Mouse (Mus musculus) spleen, adult 2 months (tissue): ENCODE results near the gene Ddx55. TPM values are rescaled to one million over a fixed set of nuclear protein-coding genes. Genes with fewer than 3 reads are reported as not detected.
"Not testable (repeated sequence)": the region's sequence is repeated elsewhere in the genome, so short reads cannot be mapped to it uniquely, and the experiment has no call there.

Experiments
- DNase-seq, 2 experiments: peaks; one replicate each; pipeline versions ENCODE4 v3.0.0 to v3.0.0-alpha.2; 2012 to 2021; ENCODE audit warnings: low spot score in 2 of 2, low read depth in 1 of 2
- H3K27ac ChIP-seq: fragments of 200-500 bp; 2 replicates; pipeline ENCODE4 v1.5.1; 2012; ENCODE audit warnings: low read length, inconsistent platforms; ENCODE audit not compliant: insufficient read depth
- H3K27me3 ChIP-seq: fragments of 200-500 bp; 2 replicates; pipeline ENCODE4 v1.6.1; 2012; ENCODE audit warnings: mild to moderate bottlenecking, moderate library complexity, low read length, inconsistent platforms; ENCODE audit not compliant: control insufficient read depth, insufficient read depth
- H3K36me3 ChIP-seq: fragments of 200-500 bp; 2 replicates; pipeline ENCODE4 v1.6.1; 2012; ENCODE audit warnings: mild to moderate bottlenecking, low read length, inconsistent platforms; ENCODE audit not compliant: control insufficient read depth, insufficient read depth
- H3K4me1 ChIP-seq: fragments of 200-500 bp; 2 replicates; pipeline ENCODE4 v1.6.1; 2011; ENCODE audit warnings: inconsistent platforms; ENCODE audit not compliant: control insufficient read depth, insufficient read depth, insufficient read length
- H3K4me3 ChIP-seq: fragments of 200-500 bp; 2 replicates; pipeline ENCODE4 v1.5.1; 2011; ENCODE audit warnings: mild to moderate bottlenecking, inconsistent platforms; ENCODE audit not compliant: insufficient read depth, insufficient read length; ENCODE audit errors: extremely low read depth
- CTCF ChIP-seq: fragments of 200-500 bp; IDR thresholded peaks from 2 replicates; pipeline ENCODE4 v1.5.1; 2011; ENCODE audit warnings: mild to moderate bottlenecking, inconsistent platforms; ENCODE audit not compliant: insufficient read depth, insufficient read length, insufficient replicate concordance; ENCODE audit errors: extremely low read depth
- POLR2A ChIP-seq: fragments of 200-500 bp; IDR thresholded peaks from 2 replicates; pipeline ENCODE4 v1.6.1; 2011; ENCODE audit warnings: low read depth, low read length, inconsistent platforms
- WGBS: fragments of 180-500 bp; shearing (Covaris S2); methylation state at CpG from one replicate; pipeline ENCODE4 v1.1.7; 2018; 5-methylcytosine and 5-hydroxymethylcytosine counted together
- polyA plus RNA-seq: library from polyadenylated mRNA; depleted of rRNA; stranded (reverse); fragments of >200 nt; gene quantifications from 2 replicates; pipeline ENCODE4 v1.2.3, GENCODE M21; 2012

The Ddx55 gene
- polyA plus RNA-seq, 1 experiment, result 19.1 TPM

GRCm38 (mm10) chr5:124536776-124537175, 15.9 kb upstream of the Ddx55 start:
- TF ChIP-seq CTCF, result no peak
- TF ChIP-seq POLR2A, result no peak
- 15% methylated on average over 17 of the region's 17 CpGs for WGBS
- DNase-seq, result peak in 1 of 2 experiments; percentile 29

GRCm38 (mm10) chr5:124538813-124539792, 13.6 kb upstream of the Ddx55 start:
- H3K27ac ChIP-seq, result no peak overlapping the region
- DNase-seq, result peak; percentile 68 to 73
- TF ChIP-seq CTCF, result peak; percentile 33; the same call in 1 of the 2 replicates
- no peak for TF ChIP-seq POLR2A
- WGBS, result 78% methylated on average over 16 of the region's 16 CpGs
- H3K4me1 ChIP-seq, result peaks cover 6% of the 10 kb centered on the region; the same call in 1 of the 2 replicates
- H3K27me3 ChIP-seq, result no peaks in the 10 kb centered on the region
- peaks cover 7% of the 10 kb centered on the region for H3K36me3 ChIP-seq
- no peak overlapping the region for H3K4me3 ChIP-seq

More at GRCm38 (mm10) chr5:124536776-124537175, 15.9 kb upstream of the Ddx55 start:
- Histone ChIP-seq H3K36me3 (no peaks in the 10 kb centered on the region), H3K4me3 (no peak overlapping the region), H3K27me3 (no peaks in the 10 kb centered on the region), H3K27ac (no peak overlapping the region), H3K4me1 (peaks cover 4% of the 10 kb centered on the region; the same call in 1 of the 2 replicates)

GRCm38 (mm10) chr5:124539905-124540304, 12.8 kb upstream of the Ddx55 start:
- TF ChIP-seq CTCF, result no peak
- no peak for TF ChIP-seq POLR2A
- DNase-seq, result no peak
- H3K27me3 ChIP-seq, result no peaks in the 10 kb centered on the region
- no peak overlapping the region for H3K4me3 ChIP-seq
- WGBS, result 72% methylated on average over 4 of the region's 4 CpGs
- peaks cover 6% of the 10 kb centered on the region; the same call in 1 of the 2 replicates for H3K4me1 ChIP-seq
- peak overlapping the region; percentile 84; the same call in 1 of the 2 replicates for H3K27ac ChIP-seq
- H3K36me3 ChIP-seq, result peaks cover 15% of the 10 kb centered on the region

- WGBS, result under 1% methylated on average over 35 of the region's 35 CpGs
- Histone ChIP-seq H3K27me3 (no peaks in the 10 kb centered on the region), H3K27ac (peak within 1 kb of the TSS; percentile 84), H3K36me3 (peaks cover 18% of the 10 kb centered on the region), H3K4me1 (peaks cover 6% of the 10 kb centered on the region; the same call in 1 of the 2 replicates), H3K4me3 (peak within 1 kb of the TSS; percentile 86)
- TF ChIP-seq POLR2A (no peak), CTCF (0 out of 2 replicates have a peak, but pooled peaks have one; percentile 11)
- peak; percentile 90 to 92 for DNase-seq
Observed at GRCm38 (mm10) chr5:124540383-124540786, 12.3 kb upstream of the Ddx55 start, which contains the start of gene Tmed2. Tmed2 (plus strand) TSS chr5:124540695.

- Histone ChIP-seq H3K27ac (peak overlapping the region; percentile 75), H3K4me3 (peak overlapping the region; percentile 86), H3K27me3 (no peaks in the 10 kb centered on the region), H3K36me3 (peaks cover 22% of the 10 kb centered on the region), H3K4me1 (peaks cover 6% of the 10 kb centered on the region; the same call in 1 of the 2 replicates)
- TF ChIP-seq POLR2A (no peak), CTCF (no peak)
- WGBS, result under 1% methylated on average over 78 of the region's 89 CpGs
- peak in 1 of 2 experiments; percentile 40 for DNase-seq
Observed at GRCm38 (mm10) chr5:124540905-124541601, 11.6 kb upstream of the Ddx55 start.

- peaks cover 26% of the 10 kb centered on the region for H3K36me3 ChIP-seq
- H3K27ac ChIP-seq, result peak overlapping the region; percentile 75; the same call in 1 of the 2 replicates
- TF ChIP-seq CTCF (no peak), POLR2A (no peak)
- peaks cover 6% of the 10 kb centered on the region; the same call in 1 of the 2 replicates for H3K4me1 ChIP-seq
- 9% methylated on average over 8 of the region's 8 CpGs for WGBS
- H3K4me3 ChIP-seq, result peak overlapping the region; percentile 86
- H3K27me3 ChIP-seq, result no peaks in the 10 kb centered on the region
- DNase-seq, result no peak
Observed at GRCm38 (mm10) chr5:124541602-124541973, 11.1 kb upstream of the Ddx55 start.

- DNase-seq, H3K27ac ChIP-seq, H3K4me1 ChIP-seq, H3K4me3 ChIP-seq, H3K27me3 ChIP-seq: not testable (repeated sequence)
- H3K36me3 ChIP-seq, result peaks cover 28% of the 10 kb centered on the region
- WGBS, result 82% methylated on average over 4 of the region's 4 CpGs
Observed at GRCm38 (mm10) chr5:124550737-124551136, 1.9 kb upstream of the Ddx55 start.

- 41% methylated on average over 5 of the region's 5 CpGs for WGBS
- Histone ChIP-seq H3K36me3 (peaks cover 26% of the 10 kb centered on the region), H3K27ac (peak overlapping the region; percentile 29; the same call in 1 of the 2 replicates)
- H3K4me3 ChIP-seq, H3K27me3 ChIP-seq, DNase-seq, H3K4me1 ChIP-seq: not testable (repeated sequence)
Observed at GRCm38 (mm10) chr5:124551349-124552093, 1.1 kb upstream of the Ddx55 start.
